Mouse (Mus musculus): ENCODE measurements around the gene Dusp19. TPM values are rescaled to one million over a fixed set of nuclear protein-coding genes. Genes with fewer than 3 reads are reported as not detected.
A peak's percentile ranks its signal among the peaks of the same experiment; 100 is the strongest.

Dusp19 gene
- polyA plus RNA-seq, 1 experiment from 2014 or later = 19.0 TPM

DNA sequence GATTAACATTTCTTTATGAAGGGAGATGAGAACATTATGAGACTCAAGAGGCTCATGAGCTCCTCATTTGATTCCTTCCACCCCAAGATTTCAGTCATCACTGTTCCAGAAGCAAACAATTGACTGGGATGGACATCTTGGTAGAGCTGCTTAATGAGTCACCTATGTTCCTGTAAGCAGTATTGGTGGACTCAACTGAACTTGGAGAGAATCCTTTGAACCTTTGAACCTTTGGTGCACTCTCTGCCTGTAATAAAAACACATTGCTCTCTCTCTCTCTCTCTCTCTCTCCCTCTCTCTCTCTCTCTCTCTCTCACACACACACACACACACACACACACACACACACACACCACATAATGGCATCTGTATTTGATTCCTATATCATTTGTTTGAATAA lies 16.2 kb upstream of the Dusp19 start:
- Histone ChIP-seq H3K27me3 (no peaks in the 10 kb centered on the region), H3K4me2 (replicated peaks) (no peak overlapping the region), H3K27ac (replicated peaks) (no peak overlapping the region), H3K4me1 (no peaks in the 10 kb centered on the region), H3K36me3 (no peaks in the 10 kb centered on the region), H3K9me3 (no peaks in the 10 kb centered on the region), H3K9ac (replicated peaks) (no peak overlapping the region), H3K4me3 (no peak overlapping the region)
- no peak for ATAC-seq (ENCODE audit: low FRiP score, low read depth)

DNA sequence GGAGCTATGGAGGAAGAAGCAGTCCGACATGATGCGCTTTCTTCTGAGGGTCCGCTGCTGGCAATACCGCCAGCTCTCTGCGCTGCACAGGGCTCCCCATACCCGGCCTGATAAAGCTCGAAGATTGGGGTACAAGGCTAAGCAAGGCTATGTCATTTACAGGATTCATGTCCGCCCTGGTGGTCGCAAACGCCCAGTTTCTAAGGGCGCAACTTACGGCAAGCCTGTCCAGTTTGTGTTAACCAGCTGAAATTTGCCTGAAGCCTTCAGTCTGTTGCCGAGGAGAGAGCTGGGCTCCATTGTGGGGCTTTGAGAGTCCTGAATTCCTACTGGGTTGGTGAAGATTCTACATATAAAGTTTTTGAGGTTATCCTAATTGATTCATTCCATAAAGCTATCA lies 14.1 kb upstream of the Dusp19 start:
- H3K9ac ChIP-seq (replicated peaks) = no peak overlapping the region
- H3K4me1 ChIP-seq = no peaks in the 10 kb centered on the region
- H3K9me3 ChIP-seq = no peaks in the 10 kb centered on the region
- ATAC-seq (ENCODE audit: low FRiP score, low read depth) = no peak
- no peak overlapping the region for H3K4me3 ChIP-seq
- H3K27ac ChIP-seq (replicated peaks) = no peak overlapping the region
- no peaks in the 10 kb centered on the region for H3K36me3 ChIP-seq
- 96% methylated on average over 13 of the region's 13 CpGs for WGBS
- H3K4me2 ChIP-seq (replicated peaks) = no peak overlapping the region
- no peaks in the 10 kb centered on the region for H3K27me3 ChIP-seq

DNA sequence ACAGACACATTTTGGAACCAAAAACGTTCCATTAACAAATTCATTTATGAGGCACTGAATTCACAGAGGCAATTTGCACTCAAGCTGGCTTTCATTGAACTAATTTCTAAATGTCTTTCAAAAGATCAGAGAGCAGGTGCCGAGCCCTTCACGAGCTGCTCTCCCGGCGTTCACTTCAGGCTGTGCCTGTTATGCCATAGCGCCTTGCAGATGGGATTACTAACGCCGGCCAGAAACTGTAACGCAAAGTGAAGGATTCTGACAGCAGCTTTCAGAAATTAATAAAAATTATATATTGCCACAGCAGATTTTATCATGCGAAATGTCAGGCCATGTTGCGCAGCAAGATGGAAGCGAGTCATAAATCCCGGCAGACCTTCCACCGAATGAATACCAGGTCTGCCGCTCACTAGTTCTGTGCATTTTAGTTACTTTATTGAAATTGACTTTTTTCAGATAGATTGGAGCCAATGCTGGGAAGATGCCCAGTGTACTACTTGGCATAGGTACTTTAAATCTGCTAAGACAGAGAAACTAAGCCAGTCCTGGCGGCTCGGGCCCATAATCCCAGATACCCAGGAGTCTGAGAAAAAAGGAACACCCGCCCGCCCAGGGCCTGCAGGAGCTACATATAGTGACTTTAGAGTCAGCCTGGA lies 12.9 kb upstream of the Dusp19 start:
- H3K27me3 ChIP-seq = no peaks in the 10 kb centered on the region
- H3K4me3 ChIP-seq = no peak overlapping the region
- no peak for ATAC-seq (ENCODE audit: low FRiP score, low read depth)
- no peak overlapping the region for H3K4me2 ChIP-seq (replicated peaks)
- 87% methylated on average over 19 of the region's 19 CpGs for WGBS
- H3K36me3 ChIP-seq = no peaks in the 10 kb centered on the region
- no peak overlapping the region for H3K27ac ChIP-seq (replicated peaks)
- H3K4me1 ChIP-seq = no peaks in the 10 kb centered on the region
- H3K9ac ChIP-seq (replicated peaks) = no peak overlapping the region
- no peaks in the 10 kb centered on the region for H3K9me3 ChIP-seq

DNA sequence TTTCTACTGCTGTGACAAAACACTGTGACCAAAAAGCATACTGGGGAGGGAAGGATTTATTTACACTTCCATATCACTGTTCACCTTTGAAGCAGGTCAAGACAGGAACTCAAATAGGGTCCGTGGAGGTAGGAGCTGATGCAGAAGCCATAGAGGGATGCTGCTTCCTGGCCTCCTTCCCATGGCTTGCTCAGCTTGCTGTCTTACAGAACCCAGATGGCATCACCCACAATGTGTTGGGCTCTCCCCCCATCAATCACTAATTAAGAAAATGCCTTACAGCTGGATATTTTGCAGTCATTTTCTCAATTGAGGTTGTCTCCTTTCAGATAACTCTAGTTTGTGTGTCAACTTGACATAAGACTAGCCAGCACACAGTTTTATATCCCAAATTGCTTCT lies 4.6 kb upstream of the Dusp19 start:
- no peak overlapping the region for H3K4me2 ChIP-seq (replicated peaks)
- no peak for ATAC-seq (ENCODE audit: low FRiP score, low read depth)
- no peak overlapping the region for H3K4me3 ChIP-seq
- H3K4me1 ChIP-seq = no peaks in the 10 kb centered on the region
- H3K27me3 ChIP-seq = no peaks in the 10 kb centered on the region
- no peak overlapping the region for H3K27ac ChIP-seq (replicated peaks)
- no peaks in the 10 kb centered on the region for H3K36me3 ChIP-seq
- no peak overlapping the region for H3K9ac ChIP-seq (replicated peaks)
- 62% methylated on average over 1 of the region's 1 CpGs for WGBS
- H3K9me3 ChIP-seq = no peaks in the 10 kb centered on the region

DNA sequence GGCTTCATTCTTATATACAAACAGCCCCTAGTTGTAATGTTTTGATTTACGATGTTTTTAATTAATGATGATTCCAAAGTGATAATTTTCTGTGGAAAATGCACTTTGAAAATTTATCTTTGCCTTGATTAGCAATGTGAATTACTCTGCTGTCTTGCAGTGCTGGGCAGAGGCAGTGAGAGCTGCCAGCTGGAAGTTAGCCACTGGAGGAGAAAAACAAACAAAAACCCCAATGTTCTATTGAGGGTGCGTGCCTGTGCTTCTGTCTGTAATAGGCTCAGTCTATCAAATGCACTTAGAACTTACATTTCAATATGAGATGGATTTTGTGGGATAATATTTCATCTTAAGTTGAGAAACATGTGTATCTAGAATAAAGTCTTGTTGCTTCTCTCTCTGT lies 4.0 kb upstream of the Dusp19 start:
- H3K4me2 ChIP-seq (replicated peaks) = no peak overlapping the region
- WGBS = 67% methylated on average over 2 of the region's 2 CpGs

DNA sequence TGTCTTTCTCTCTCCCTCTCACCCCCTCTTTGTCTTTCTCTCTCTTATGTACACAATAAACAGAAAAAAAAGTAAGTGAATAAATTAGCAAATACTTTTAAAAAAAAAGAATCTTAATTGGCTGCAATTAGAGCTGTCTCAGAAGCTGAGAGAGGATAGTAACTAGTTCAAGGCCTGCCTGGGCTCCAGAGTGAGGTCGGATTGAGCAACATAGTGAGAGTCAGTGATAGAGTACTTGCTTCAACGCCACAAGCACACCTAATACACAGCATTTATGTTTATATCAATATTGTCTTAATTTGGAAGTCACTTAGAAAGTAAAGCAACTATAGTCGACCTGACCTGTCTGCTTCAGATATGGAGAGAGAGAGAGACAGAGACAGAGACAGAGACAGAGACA lies 2.1 kb downstream of the Dusp19 start:
- no peak for ATAC-seq (ENCODE audit: low FRiP score, low read depth)
- 83% methylated on average over 3 of the region's 3 CpGs for WGBS

More for the DNA sequence above, 4.0 kb upstream of the Dusp19 start:
- H3K4me1 ChIP-seq = peaks cover 3% of the 10 kb centered on the region; the same call in 1 of the 2 replicates
- no peaks in the 10 kb centered on the region for H3K36me3 ChIP-seq
- ATAC-seq (ENCODE audit: low FRiP score, low read depth) = no peak
- no peak overlapping the region for H3K27ac ChIP-seq (replicated peaks)
- H3K9me3 ChIP-seq = no peaks in the 10 kb centered on the region
- H3K4me3 ChIP-seq = no peak overlapping the region
- no peaks in the 10 kb centered on the region for H3K27me3 ChIP-seq
- no peak overlapping the region for H3K9ac ChIP-seq (replicated peaks)

DNA sequence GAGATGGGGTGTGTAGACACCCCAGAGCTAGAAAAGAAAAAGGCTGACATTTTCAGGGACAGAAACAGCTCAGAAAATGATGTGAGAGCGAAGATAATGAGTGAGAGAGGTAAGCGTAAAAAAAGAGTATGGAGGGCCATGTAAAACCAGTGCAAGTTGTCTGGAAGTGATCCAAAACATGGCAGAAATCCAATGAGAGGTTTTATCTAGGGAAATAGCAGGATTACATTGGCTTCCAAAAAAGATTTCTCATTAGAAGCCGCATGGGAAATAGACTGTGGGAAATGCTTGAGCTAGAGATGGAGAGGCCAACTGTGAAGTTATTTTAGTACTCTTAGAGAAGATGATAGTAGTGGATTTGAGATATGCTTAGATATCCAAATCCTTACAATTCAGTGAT lies 5.1 kb downstream of the Dusp19 start:
- Histone ChIP-seq H3K4me1 (peaks cover 6% of the 10 kb centered on the region; the same call in 1 of the 2 replicates), H3K9ac (replicated peaks) (no peak overlapping the region), H3K27me3 (no peaks in the 10 kb centered on the region), H3K4me3 (no peak overlapping the region), H3K4me2 (replicated peaks) (no peak overlapping the region), H3K9me3 (no peaks in the 10 kb centered on the region), H3K36me3 (peaks cover 6% of the 10 kb centered on the region), H3K27ac (replicated peaks) (no peak overlapping the region)
- WGBS = 96% methylated on average over 3 of the region's 3 CpGs
- no peak for ATAC-seq (ENCODE audit: low FRiP score, low read depth)

More for the DNA sequence above, 2.1 kb downstream of the Dusp19 start:
- Histone ChIP-seq H3K4me2 (replicated peaks) (no peak overlapping the region), H3K9ac (replicated peaks) (no peak overlapping the region), H3K27ac (replicated peaks) (no peak overlapping the region), H3K9me3 (no peaks in the 10 kb centered on the region), H3K27me3 (no peaks in the 10 kb centered on the region), H3K4me1 (peaks cover 6% of the 10 kb centered on the region; the same call in 1 of the 2 replicates), H3K36me3 (no peaks in the 10 kb centered on the region; the same call in 1 of the 2 replicates), H3K4me3 (no peak overlapping the region)

DNA sequence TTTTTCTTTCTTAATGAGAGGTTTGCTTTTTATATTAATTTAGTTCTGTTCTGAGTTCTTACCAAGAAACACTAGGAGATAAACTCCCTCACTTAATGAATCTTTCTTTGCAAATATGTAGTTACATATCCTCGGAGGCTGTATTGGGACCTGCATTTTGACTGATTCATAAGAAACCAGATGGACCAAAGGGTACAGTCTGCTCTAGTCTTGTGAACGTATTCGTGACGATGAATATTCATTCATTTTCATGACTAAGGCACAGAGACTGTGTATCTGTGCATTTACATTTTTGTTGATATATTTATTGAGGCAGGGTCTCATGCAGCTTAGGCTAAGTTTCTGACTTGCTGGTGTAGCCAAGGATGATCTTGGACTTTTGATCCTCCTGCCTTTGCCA lies 7.7 kb downstream of the Dusp19 start:
- Histone ChIP-seq H3K4me2 (replicated peaks) (no peak overlapping the region), H3K9me3 (no peaks in the 10 kb centered on the region), H3K4me1 (no peaks in the 10 kb centered on the region), H3K36me3 (peaks cover 6% of the 10 kb centered on the region), H3K27me3 (no peaks in the 10 kb centered on the region), H3K4me3 (no peak overlapping the region), H3K9ac (replicated peaks) (no peak overlapping the region), H3K27ac (replicated peaks) (no peak overlapping the region)
- WGBS = 96% methylated on average over 4 of the region's 4 CpGs
- ATAC-seq (ENCODE audit: low FRiP score, low read depth) = no peak

DNA sequence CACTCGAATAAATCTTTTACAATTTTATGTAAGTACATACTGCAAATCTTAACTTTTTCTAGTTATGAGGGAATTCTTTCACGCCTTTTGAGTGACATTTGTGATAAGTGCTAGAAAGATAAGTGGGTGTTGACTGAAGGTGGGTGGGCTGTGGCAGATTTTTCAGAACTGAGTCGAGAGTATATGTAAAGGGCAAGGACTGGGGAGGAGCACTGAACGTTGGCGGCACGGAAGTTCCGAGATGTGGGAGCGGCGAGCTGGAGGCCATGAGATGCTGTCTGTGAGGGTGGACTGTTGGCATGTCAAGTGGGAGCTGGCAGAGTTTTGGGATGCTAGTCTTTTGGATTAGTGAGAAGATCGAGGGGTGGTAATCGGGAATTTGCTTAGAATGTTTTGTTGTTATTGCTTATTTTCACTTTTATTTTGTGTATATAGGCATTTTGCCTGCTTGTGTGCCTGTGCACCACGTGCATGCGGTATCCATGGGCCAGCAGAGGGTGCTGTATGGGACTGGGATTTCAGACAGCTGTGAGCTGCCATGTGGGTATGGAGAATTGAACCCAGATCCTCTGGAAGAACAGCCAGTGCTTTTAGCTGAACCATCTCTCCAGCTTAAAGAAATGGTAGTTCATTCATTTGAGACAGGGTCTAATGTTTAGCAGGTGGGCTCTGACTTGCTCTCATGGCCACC lies 15.6 kb downstream of the Dusp19 start:
- WGBS = 93% methylated on average over 13 of the region's 13 CpGs
- Histone ChIP-seq H3K36me3 (0 out of 2 replicates have a peak, but pooled peaks cover 4% of the 10 kb centered on the region), H3K27me3 (no peaks in the 10 kb centered on the region)

DNA sequence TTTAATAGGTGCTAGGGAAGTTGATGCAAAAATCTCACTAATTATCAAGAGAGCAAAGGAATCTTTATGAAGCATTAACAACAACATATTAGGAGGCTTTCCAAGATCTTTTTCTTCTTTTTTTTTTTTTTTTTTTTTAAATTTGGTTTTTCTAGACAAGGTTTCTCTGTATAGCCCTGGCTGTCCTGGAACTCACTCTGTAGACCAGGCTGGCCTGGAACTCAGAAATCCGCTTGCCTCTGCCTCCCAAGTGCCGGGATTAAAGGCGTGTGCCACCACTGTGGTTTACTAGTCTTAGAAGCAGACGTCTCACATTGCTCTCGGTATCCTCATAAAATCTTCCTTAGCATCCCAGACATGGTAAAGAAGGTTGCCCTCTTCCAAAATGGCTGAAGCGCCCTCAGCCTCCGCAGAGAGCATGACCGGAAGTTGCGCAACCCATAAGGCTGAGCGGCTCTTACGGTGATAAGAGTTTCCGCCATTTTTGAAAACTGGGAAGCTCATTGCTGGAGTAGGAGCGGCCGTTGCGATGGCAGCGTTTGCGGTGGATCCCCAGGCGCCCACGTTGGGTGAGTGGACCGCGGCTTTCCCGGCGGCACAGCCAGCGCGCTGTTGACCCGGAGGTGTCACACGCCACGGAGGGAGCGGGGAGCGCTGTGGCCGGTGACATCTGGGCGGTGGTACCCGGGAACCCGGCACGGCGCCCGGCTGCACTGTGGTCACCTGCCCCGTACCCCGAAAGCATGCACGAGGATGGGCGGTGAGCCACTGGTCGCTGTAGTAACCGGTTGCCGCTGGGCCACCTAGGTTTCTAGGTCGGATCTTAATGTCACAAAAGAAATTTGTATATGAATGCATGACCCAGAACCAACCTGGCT lies 21.8 kb downstream of the Dusp19 start:
- no peaks in the 10 kb centered on the region for H3K9me3 ChIP-seq
- under 1% methylated on average over 45 of the region's 45 CpGs for WGBS
- H3K27me3 ChIP-seq = no peaks in the 10 kb centered on the region
- peak overlapping the region; percentile 89 for H3K4me3 ChIP-seq
- H3K4me2 ChIP-seq (replicated peaks) = peak overlapping the region; percentile 66
- H3K9ac ChIP-seq (replicated peaks) = peak overlapping the region; percentile 77
- H3K4me1 ChIP-seq = peaks cover 5% of the 10 kb centered on the region
- peak overlapping the region; percentile 75 for H3K27ac ChIP-seq (replicated peaks)
- peaks cover 9% of the 10 kb centered on the region for H3K36me3 ChIP-seq
- peak; percentile 98 for ATAC-seq (ENCODE audit: low FRiP score, low read depth)

More for the DNA sequence above, 15.6 kb downstream of the Dusp19 start:
- Histone ChIP-seq H3K4me2 (replicated peaks) (no peak overlapping the region), H3K9ac (replicated peaks) (no peak overlapping the region), H3K4me3 (no peak overlapping the region), H3K9me3 (no peaks in the 10 kb centered on the region), H3K4me1 (no peaks in the 10 kb centered on the region), H3K27ac (replicated peaks) (no peak overlapping the region)
- no peak for ATAC-seq (ENCODE audit: low FRiP score, low read depth)

DNA sequence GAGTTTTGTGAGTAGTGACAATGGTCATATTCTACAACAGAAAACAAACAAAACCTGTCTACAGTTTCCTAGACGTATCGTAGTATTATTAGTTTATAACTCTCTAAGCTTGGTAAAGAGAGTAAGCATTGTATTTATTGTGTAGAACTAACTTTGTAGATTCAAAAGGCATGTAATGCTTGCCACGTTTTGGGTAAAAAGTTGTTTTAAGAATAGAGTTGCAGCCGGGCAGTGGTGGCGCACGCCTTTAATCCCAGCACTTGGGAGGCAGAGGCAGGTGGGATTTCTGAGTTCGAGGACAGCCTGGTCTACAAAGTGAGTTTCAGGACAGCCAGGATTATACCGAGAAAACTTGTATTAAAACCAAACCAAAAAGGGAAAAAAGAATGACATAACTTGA lies 22.6 kb downstream of the Dusp19 start:
- peak overlapping the region; percentile 89 for H3K4me3 ChIP-seq
- peak overlapping the region; percentile 77 for H3K9ac ChIP-seq (replicated peaks)
- H3K4me1 ChIP-seq = peaks cover 5% of the 10 kb centered on the region
- ATAC-seq (ENCODE audit: low FRiP score, low read depth) = no peak
- peak overlapping the region; percentile 66 for H3K4me2 ChIP-seq (replicated peaks)
- peaks cover 17% of the 10 kb centered on the region for H3K36me3 ChIP-seq
- H3K27ac ChIP-seq (replicated peaks) = peak overlapping the region; percentile 75; the same call in 1 of the 2 replicates
- no peaks in the 10 kb centered on the region for H3K9me3 ChIP-seq
- no peaks in the 10 kb centered on the region for H3K27me3 ChIP-seq
- WGBS = 14% methylated on average over 8 of the region's 8 CpGs

DNA sequence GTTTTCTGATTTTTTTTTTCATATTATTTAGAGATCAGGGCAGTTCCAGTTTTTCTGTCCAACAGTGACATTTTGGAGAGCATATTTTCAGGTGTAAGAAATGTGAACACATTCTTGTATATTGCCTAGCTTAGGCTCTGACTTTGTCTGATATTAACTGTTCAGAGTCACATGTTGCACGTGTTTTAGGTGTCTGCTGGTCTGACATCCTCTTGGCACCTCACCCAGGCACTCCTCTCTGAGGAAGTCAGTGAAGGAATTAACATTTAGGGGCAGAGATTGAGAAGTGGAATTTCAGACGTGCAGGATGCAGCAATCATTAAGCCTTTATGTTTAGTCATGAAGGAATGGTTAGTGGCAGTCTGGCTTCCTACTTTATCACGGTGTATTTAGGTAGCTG lies 23.0 kb downstream of the Dusp19 start:
- H3K4me3 ChIP-seq = 0 out of 2 replicates have a peak overlapping the region, but pooled peaks have one; percentile 5
- no peaks in the 10 kb centered on the region for H3K27me3 ChIP-seq
- peaks cover 19% of the 10 kb centered on the region for H3K36me3 ChIP-seq
- WGBS = 75% methylated on average over 3 of the region's 3 CpGs
- H3K9me3 ChIP-seq = no peaks in the 10 kb centered on the region
- peak overlapping the region; percentile 66 for H3K4me2 ChIP-seq (replicated peaks)
- no peak for ATAC-seq (ENCODE audit: low FRiP score, low read depth)
- H3K4me1 ChIP-seq = peaks cover 5% of the 10 kb centered on the region
- H3K27ac ChIP-seq (replicated peaks) = no peak overlapping the region
- no peak overlapping the region for H3K9ac ChIP-seq (replicated peaks)
